Mouse (Mus musculus): Measurements from ENCODE around the gene Adnp. TPM values are rescaled to one million over a fixed set of nuclear protein-coding genes. Genes with fewer than 3 reads are reported as not detected.

Gene Adnp
- 3.4 and 4.9 TPM in 2 replicates for polyA plus RNA-seq (2015; fragmentation: Nextera tagmentation; extraction: Ambion mirVana)

DNA sequence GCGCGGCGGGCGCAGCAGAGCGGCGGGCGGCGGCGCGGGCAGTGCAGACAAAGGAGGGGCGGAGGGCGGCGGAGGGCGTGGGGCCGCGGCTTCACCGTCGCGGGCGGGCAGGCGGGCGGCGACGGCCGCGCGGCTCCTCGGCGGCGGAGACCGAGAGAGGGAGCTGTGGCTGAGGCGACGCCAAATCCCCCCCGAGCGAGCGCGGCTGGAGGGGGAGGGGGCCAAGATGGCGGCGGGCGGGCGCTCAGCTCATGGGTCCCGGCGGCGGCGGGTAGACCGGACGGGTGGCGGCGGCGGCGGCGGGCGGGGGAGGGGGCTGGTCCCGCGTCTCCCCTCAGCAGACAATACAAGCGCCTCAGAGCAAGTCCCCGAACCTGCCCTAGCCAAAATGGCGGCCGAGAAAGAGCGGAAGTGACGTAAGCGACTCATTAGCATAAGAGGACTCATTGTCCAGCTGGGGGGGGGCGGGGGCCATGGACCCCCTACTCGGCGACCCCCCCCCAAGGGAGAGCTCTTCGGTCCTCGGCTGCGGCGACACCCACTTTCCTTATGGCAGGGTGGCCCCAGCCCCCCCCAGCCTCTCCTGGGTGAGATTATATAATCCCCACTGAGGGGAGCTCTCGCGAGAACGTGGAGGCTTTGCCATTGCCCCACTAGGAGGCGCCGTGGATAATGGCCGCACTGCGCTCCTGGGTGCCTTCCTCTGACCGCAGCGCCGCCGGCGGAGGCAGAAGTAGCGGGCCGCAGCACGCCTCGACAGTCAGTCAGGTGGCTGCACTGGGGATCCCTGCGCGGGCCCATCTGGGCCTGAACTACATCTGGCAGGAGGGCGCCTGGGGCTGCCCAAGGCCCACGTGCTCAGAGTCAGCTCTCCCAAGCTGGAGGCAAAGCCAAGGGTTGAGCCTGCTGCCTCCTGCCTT is at the start of gene Adnp:
Adnp (minus strand) TSS at position 388 of the 920 bp plus-strand sequence.
- under 1% methylated on average over 50 of the region's 89 CpGs for whole genome bisulfite sequencing
- Histone ChIP-seq H3K36me3 (ENCODE audit: insufficient read depth, low read length) (peaks cover 3% of the 10 kb centered on the region; the same call in 1 of the 2 replicates), H3K4me2 (replicated peaks; ENCODE audit: low read depth, low read length) (peak within 1 kb of the TSS; percentile 80), H3K9ac (replicated peaks; ENCODE audit: low read depth) (peak within 1 kb of the TSS; percentile 98), H3K4me3 (ENCODE audit: low read depth, low read length) (peak within 1 kb of the TSS; percentile 98), H3K27me3 (replicated peaks; ENCODE audit: insufficient read depth, low read length) (no peaks in the 10 kb centered on the region), H3K9me3 (ENCODE audit: low read length) (no peaks in the 10 kb centered on the region), H3K4me1 (ENCODE audit: insufficient read depth, low read depth, low read length) (peaks cover 10% of the 10 kb centered on the region; the same call in 1 of the 2 replicates), H3K27ac (ENCODE audit: low read length) (peak within 1 kb of the TSS; percentile 99)
- peak; percentile 98 for DNase-seq (ENCODE audit: low spot score)
- peak; percentile 92 for ATAC-seq
- peak; percentile 92; the same call in 1 of the 2 replicates for TF ChIP-seq EP300 (IDR thresholded peaks at IDR 0.05)
- peak; percentile 96 for TF ChIP-seq CTCF (IDR thresholded peaks at IDR 0.05)

DNA sequence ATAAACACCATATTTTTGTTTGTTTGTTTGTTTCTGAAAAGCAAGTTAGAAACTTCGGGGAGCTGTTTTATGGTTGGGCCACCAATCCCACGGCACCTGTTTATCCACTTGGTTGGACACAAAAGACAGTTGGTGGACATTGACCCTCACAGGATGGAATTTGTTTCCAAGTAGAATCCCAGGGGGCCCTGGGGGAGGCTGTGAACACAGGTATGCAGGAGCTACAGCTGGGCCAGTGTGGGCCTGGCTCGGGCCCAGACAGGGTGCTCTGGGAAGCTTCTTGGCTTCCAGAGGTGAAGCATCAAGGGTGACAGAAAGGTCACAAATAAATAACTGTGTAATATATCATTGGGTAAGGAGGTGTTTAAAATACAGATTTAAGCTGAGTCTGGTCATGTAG is 49.6 kb upstream of the Adnp start:
- DNase-seq (ENCODE audit: low spot score) (no peak), ATAC-seq (no peak)
- H3K27me3 ChIP-seq (replicated peaks; ENCODE audit: insufficient read depth, low read length): no peaks in the 10 kb centered on the region

DNA sequence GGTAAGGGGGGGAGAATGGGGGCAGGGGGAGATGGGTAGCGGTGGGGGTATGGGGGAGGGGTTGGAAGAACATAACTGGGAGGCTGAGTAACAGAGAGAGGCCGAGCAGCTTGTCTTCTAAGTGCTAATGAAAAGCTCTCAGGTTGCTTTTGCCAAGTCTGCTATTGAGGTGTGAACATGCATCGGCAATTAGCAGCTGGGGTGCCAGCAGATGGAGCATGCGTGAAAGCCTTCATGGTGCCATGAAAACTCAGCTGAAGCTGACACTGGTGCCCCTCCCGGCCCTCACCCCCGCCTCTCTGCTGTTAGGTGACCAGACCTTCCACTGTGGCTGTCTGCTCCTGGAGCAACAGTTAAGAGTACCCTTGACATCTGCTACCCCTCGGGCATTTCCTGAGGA is 46.9 kb upstream of the Adnp start:
- ATAC-seq (no peak), DNase-seq (ENCODE audit: low spot score) (no peak)
- TF ChIP-seq CTCF (IDR thresholded peaks at IDR 0.05): no peak
- TF ChIP-seq EP300 (IDR thresholded peaks at IDR 0.05): no peak
- Histone ChIP-seq H3K36me3 (ENCODE audit: insufficient read depth, low read length) (no peaks in the 10 kb centered on the region), H3K4me3 (ENCODE audit: low read depth, low read length) (no peak overlapping the region), H3K9me3 (ENCODE audit: low read length) (no peaks in the 10 kb centered on the region), H3K27me3 (replicated peaks; ENCODE audit: insufficient read depth, low read length) (no peaks in the 10 kb centered on the region), H3K9ac (replicated peaks; ENCODE audit: low read depth) (no peak overlapping the region), H3K4me2 (replicated peaks; ENCODE audit: low read depth, low read length) (no peak overlapping the region), H3K4me1 (ENCODE audit: insufficient read depth, low read depth, low read length) (no peaks in the 10 kb centered on the region), H3K27ac (ENCODE audit: low read length) (no peak overlapping the region)
- 23% methylated on average over 7 of the region's 7 CpGs for WGBS

More for the DNA sequence above, 49.6 kb upstream of the Adnp start:
- Histone ChIP-seq H3K4me3 (ENCODE audit: low read depth, low read length) (no peak overlapping the region), H3K36me3 (ENCODE audit: insufficient read depth, low read length) (no peaks in the 10 kb centered on the region), H3K4me2 (replicated peaks; ENCODE audit: low read depth, low read length) (no peak overlapping the region), H3K4me1 (ENCODE audit: insufficient read depth, low read depth, low read length) (no peaks in the 10 kb centered on the region), H3K27ac (ENCODE audit: low read length) (no peak overlapping the region), H3K9ac (replicated peaks; ENCODE audit: low read depth) (no peak overlapping the region), H3K9me3 (ENCODE audit: low read length) (no peaks in the 10 kb centered on the region)
- TF ChIP-seq CTCF (IDR thresholded peaks at IDR 0.05): no peak
- TF ChIP-seq EP300 (IDR thresholded peaks at IDR 0.05): no peak
- 59% methylated on average over 3 of the region's 3 CpGs for WGBS

DNA sequence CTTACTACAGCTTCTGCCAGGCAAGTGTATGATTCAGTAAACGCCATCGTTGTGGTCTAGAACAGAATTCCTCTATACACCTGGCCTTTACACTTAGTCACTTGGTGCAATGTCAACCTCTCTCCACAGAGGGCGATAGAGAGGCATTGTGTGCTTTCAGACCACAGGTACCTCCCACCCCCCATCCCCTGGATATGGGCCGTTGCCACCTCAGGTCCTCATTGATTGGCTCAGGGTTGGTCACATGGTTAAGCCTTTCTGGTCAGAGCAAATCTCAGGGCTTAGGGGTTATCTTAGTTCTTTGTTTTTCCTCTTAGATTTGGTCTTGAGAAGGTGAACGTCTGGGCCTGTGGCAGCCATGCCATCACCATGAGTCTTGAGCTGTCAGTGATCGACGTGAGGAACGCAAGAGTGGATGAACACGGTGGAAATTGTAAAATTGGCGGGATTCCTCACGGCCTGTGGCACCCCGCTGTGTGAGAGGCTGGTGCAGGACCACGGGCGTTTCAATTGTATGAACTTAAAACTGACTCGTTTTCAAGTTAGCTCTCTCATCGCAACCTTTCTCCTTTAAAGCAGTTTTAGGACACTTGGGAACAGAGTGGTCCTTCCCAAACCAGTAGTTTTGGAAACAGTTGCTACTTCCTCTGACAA is 45.9 kb upstream of the Adnp start:
- ATAC-seq (peak; percentile 48; the same call in 1 of the 2 replicates), DNase-seq (ENCODE audit: low spot score) (peak; percentile 39)
- H3K4me2 ChIP-seq (replicated peaks; ENCODE audit: low read depth, low read length): no peak overlapping the region
- no peak overlapping the region for H3K9ac ChIP-seq (replicated peaks; ENCODE audit: low read depth)
- no peaks in the 10 kb centered on the region for H3K9me3 ChIP-seq (ENCODE audit: low read length)
- TF ChIP-seq CTCF (IDR thresholded peaks at IDR 0.05) (peak; percentile 75), EP300 (IDR thresholded peaks at IDR 0.05) (no peak)
- 9% methylated on average over 16 of the region's 16 CpGs for WGBS
- no peak overlapping the region for H3K27ac ChIP-seq (ENCODE audit: low read length)
- H3K4me3 ChIP-seq (ENCODE audit: low read depth, low read length): no peak overlapping the region
- no peaks in the 10 kb centered on the region for H3K27me3 ChIP-seq (replicated peaks; ENCODE audit: insufficient read depth, low read length)
- no peaks in the 10 kb centered on the region for H3K4me1 ChIP-seq (ENCODE audit: insufficient read depth, low read depth, low read length)
- no peaks in the 10 kb centered on the region for H3K36me3 ChIP-seq (ENCODE audit: insufficient read depth, low read length)

DNA sequence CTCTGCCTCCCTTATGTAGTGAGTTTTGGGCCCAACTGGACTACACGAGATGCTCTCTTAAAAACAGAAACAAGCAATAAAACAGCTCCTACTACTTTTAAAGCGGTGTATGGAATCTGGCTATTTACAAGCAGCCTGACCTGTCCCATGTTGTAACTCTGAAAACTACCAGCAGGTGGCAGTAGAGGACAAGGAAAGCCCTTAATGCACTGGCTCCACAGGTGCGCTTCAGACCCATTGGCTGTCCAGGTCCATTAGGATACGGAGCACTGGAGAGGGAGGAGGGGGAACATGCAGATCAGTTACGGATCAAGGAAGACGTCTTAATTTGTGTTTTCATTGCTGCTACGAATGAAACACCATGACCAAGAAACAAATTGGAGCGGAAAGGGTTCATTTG is 43.4 kb upstream of the Adnp start:
- H3K4me3 ChIP-seq (ENCODE audit: low read depth, low read length): no peak overlapping the region
- no peaks in the 10 kb centered on the region for H3K9me3 ChIP-seq (ENCODE audit: low read length)
- no peak overlapping the region for H3K9ac ChIP-seq (replicated peaks; ENCODE audit: low read depth)
- no peak for TF ChIP-seq EP300 (IDR thresholded peaks at IDR 0.05)
- TF ChIP-seq CTCF (IDR thresholded peaks at IDR 0.05): peak; percentile 96
- no peaks in the 10 kb centered on the region for H3K4me1 ChIP-seq (ENCODE audit: insufficient read depth, low read depth, low read length)
- H3K4me2 ChIP-seq (replicated peaks; ENCODE audit: low read depth, low read length): no peak overlapping the region
- ATAC-seq (peak; percentile 52; the same call in 1 of the 2 replicates), DNase-seq (ENCODE audit: low spot score) (peak; percentile 74)
- WGBS: 15% methylated on average over 8 of the region's 8 CpGs
- H3K27ac ChIP-seq (ENCODE audit: low read length): no peak overlapping the region
- H3K27me3 ChIP-seq (replicated peaks; ENCODE audit: insufficient read depth, low read length): no peaks in the 10 kb centered on the region
- no peaks in the 10 kb centered on the region for H3K36me3 ChIP-seq (ENCODE audit: insufficient read depth, low read length)

DNA sequence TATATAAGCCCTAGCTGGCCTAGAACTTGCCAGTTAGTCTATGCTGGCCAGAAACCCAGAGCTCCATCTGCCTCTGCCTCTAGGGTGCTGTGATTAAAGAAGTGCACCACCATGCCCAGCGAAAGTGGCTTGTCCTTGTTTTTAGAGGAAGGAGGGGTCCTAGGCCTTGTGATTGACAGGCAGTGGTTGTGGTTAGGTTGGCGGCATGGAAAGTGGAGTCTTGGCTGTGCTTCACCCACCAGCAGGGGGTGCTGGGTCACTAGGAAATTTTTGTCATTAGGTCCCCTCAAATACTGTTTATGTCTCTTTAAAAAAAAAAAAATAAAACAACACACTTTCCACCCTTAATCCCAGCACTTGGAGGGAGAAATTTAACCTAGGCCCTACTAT is 41.9 kb upstream of the Adnp start:
- H3K4me3 ChIP-seq (ENCODE audit: low read depth, low read length): no peak overlapping the region
- ATAC-seq (no peak), DNase-seq (ENCODE audit: low spot score) (peak; percentile 49)
- no peaks in the 10 kb centered on the region for H3K27me3 ChIP-seq (replicated peaks; ENCODE audit: insufficient read depth, low read length)
- WGBS: 14% methylated on average over 2 of the region's 2 CpGs
- no peaks in the 10 kb centered on the region for H3K4me1 ChIP-seq (ENCODE audit: insufficient read depth, low read depth, low read length)
- H3K9me3 ChIP-seq (ENCODE audit: low read length): no peaks in the 10 kb centered on the region
- TF ChIP-seq CTCF (IDR thresholded peaks at IDR 0.05) (peak; percentile 49), EP300 (IDR thresholded peaks at IDR 0.05) (no peak)
- no peaks in the 10 kb centered on the region for H3K36me3 ChIP-seq (ENCODE audit: insufficient read depth, low read length)
- H3K4me2 ChIP-seq (replicated peaks; ENCODE audit: low read depth, low read length): no peak overlapping the region
- no peak overlapping the region for H3K9ac ChIP-seq (replicated peaks; ENCODE audit: low read depth)
- no peak overlapping the region for H3K27ac ChIP-seq (ENCODE audit: low read length)
